Mouse (Mus musculus): Measurements from ENCODE around the gene Tnn.

DNA sequence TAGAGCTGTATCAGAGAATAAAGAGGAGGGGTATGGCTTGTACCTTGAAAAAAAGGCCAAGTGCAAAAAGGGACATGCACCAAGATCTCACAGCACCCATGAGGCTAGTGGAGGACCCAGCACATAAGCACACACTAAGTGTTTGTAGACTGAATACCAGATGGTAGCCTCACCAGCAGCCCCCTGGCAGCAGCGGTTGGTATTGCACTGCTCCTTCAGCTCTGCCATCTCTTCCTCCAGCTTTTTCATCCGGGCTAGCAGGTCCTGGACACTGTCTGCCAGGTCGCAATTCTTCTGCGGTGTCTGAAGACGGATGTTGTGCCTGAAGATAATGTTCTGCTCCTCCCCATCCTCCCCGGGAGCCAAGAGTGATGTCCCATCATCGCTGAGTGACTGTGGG lies 6.1 kb downstream of the Tnn start:
- TF ChIP-seq MAFK (IDR thresholded peaks at IDR 0.05; ENCODE audit: insufficient read depth, low read depth, low read length) (no peak), HCFC1 (IDR thresholded peaks at IDR 0.05; ENCODE audit: borderline replicate concordance, insufficient read depth, low read length) (no peak)
